Mouse (Mus musculus): ENCODE results near the gene Dock10.
"Not testable (repeated sequence)": the region's sequence is repeated elsewhere in the genome, so short reads cannot be mapped to it uniquely, and the experiment has no call there.

The Dock10 gene

GRCm38 (mm10) chr1:80757977-80758797, at the start of gene Dock10:
Dock10 (minus strand) TSS chr1:80758527.
- DNase-seq (ENCODE audit: low spot score in 2 of 2): no peak

DNA sequence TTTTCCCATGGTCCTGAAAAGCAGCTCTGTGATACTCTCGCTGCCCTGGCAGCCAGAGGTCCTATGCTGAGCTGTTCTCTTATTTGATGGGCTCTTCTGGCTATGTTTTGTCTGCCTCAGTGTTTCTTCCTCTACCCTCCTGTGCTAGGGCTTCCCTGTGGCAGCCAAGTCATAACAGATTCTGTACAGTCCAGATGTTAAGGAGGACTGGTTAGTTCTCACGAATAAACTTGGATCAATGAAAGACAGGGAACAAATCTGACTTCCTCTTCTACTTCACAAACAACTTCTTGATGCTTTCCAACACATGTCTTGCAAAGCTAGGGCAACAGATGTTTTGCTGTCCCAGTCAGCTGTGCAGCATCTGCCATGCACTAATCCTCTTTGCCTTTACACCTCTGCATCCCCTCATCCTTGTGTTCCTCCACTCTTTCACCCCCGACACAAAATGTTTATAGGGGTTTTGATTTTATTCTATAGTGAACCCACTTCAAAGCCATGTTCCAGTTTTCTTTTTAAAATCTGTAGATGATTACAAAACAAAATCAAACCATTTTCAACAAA, 48.6 kb upstream of the Dock10 start:
- DNase-seq (ENCODE audit: low spot score in 2 of 2): no peak

- no peak for DNase-seq (ENCODE audit: low spot score in 2 of 2)
These were observed 43.7 kb upstream of the Dock10 start for GRCm38 (mm10) chr1:80802023-80802422.

- no peak for DNase-seq (ENCODE audit: low spot score in 2 of 2)
These were observed 26.9 kb upstream of the Dock10 start for GRCm38 (mm10) chr1:80785066-80785779.

DNA sequence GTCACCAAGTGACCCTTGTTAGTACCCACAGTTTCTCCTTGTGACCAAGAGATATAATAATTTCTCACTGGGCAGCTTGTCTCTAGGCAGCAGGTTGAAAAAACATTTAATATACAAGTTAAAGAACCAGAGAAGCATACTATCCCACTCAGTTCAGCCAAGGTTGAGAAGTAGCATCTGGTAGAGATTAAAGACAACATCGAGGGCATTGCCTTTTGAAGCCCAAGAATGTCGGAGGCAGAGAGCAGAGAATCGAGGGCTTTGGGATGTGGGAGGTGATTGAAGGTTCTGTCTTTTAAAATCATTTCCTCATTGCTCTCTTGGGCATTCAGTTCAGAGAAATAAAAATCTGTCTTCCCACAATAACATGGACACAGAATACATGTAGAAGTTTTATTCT, 25.8 kb upstream of the Dock10 start:
- DNase-seq (ENCODE audit: low spot score in 2 of 2): no peak

DNA sequence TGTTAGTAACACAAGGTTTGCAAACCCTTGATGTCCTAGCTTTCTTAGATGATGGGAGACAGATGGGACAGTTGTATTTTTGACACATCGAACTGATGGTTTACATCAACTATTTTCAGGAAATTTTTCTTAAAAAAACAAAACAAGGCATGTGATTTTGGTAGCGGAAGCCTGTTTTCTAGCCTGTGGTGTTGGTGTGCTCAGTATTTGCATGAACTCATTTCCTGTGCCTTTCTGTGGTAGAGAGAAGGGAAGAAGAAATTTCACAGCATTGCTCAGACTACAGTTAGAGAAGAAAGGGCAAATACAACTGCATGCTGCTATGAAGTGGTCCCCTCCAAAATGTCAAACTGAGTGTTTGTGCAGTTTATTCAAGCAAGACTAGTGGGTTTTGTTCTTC, 7.2 kb upstream of the Dock10 start:
- DNase-seq (ENCODE audit: low spot score in 2 of 2): no peak

- DNase-seq (ENCODE audit: low spot score in 2 of 2): no peak
These were observed 5.0 kb upstream of the Dock10 start for GRCm38 (mm10) chr1:80763042-80763950.

- DNase-seq (ENCODE audit: low spot score in 2 of 2): no peak
These were observed 464 bp upstream of the Dock10 start for GRCm38 (mm10) chr1:80758798-80759184.

GRCm38 (mm10) chr1:80757650-80757976, 714 bp downstream of the Dock10 start:
- no peak for DNase-seq (ENCODE audit: low spot score in 2 of 2)

GRCm38 (mm10) chr1:80756824-80757649, 1.3 kb downstream of the Dock10 start:
- DNase-seq (ENCODE audit: low spot score in 2 of 2): no peak

GRCm38 (mm10) chr1:80756060-80756439, 2.3 kb downstream of the Dock10 start:
- DNase-seq (ENCODE audit: low spot score in 2 of 2): no peak

DNA sequence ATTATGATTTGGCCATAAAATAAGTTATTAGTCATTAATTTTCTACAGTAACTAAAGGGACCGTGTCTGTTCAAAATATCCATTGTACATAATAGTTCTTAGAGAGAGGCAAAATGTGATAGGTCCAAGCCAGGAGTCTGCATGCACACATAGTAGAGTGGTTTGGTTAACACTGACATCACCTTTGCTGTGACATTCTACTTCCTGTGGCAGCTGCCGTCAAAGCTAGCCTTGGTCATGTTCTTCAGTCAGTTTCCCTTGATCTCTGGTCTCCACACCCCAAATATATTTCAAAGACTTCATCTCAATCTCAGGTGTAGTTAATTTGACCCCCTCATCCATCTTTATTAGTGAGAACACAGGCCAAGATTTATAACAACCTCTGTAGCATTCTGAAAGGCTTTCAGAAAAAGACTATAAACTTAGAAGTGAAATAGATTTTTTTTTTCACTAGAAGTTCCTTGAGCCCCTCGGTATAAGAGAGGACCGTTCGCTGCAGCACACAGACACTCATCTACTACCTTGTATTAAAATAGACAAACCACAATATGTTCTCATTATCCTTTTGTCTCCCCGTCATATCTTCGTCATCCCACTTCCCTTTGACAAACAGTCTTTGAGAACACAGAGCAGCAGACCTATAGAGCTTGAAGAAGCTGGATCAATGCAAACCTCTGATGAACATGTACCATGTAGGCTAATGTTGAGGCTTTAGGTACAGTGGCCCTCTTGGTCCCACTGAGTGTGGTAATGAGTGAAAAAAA, 2.8 kb downstream of the Dock10 start:
- no peak for DNase-seq (ENCODE audit: low spot score in 2 of 2)

DNA sequence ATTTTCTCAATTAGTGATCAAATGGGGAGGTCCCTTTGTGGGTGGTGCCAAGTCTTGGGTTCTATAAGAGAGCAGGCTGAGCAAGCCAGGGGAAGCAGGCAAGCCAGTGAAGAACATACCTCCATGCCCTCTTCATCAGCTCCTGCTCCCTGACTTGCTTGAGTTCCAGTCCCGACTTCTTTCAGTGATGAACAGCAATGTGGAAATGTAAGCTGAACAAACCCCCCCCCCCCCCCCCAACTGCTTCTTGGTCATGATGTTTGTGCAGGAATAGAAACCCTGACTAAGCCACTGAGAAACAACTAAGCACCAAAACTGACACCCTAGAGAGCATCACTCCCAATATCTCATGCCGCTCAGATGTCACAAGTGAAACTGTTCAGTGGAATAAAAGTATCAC, 9.2 kb downstream of the Dock10 start:
- not testable (repeated sequence) for DNase-seq (ENCODE audit: low spot score in 2 of 2)

DNA sequence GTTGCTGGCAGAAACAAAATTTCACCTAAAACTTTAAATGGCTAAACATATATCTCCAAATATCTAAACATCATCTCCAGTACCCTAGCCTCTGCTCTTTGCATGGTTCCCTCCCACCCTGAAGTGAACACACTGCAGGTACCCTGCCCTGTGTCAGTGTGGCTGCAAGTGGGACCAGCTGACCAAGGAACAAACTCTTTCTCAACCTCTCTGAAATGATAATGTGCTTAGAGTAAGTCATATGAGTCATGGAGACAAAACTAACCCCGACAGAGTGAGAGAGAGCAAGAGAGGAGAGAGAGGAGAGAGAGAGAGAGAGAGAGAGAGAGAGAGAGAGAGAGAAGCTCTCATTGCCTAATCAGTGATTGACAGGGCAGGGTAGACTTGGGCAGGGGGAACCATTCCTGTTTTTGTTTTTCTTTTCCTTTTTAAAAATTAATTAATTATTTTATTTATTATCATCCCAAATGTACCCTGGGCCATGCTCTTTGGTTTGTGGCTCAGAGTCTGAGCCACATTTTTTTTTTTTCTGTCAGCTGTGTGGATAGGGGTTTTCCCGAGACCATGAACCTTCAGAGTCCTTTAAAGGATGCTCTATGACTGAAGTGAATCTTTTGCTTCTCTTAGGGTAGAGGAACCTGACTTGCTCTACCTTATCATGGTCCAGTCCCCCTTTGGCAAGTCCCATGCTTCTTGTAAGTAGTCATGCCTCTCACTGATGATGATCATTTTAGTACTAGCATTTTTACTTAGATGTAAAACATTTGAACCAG, 11.4 kb downstream of the Dock10 start:
- no peak for DNase-seq (ENCODE audit: low spot score in 2 of 2)

DNA sequence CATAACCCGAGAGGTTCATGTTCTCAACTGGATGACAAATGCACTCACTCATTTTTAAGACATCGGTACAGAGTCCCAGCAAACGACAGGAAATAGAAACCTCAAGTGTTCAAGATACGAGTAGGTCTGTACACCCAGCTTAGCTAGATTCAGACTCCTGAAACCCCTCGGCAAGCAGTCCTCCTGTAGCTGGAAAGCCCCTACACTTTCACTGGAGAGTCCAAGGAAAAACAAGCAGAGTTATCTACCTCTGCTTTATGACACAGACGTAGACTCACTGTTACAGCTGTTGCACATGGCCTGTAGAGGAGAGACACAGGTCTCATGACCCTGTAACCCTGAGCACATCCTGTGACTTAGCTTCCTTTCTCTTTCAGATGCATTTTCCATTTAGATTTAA, 12.1 kb downstream of the Dock10 start:
- no peak for DNase-seq (ENCODE audit: low spot score in 2 of 2)

DNA sequence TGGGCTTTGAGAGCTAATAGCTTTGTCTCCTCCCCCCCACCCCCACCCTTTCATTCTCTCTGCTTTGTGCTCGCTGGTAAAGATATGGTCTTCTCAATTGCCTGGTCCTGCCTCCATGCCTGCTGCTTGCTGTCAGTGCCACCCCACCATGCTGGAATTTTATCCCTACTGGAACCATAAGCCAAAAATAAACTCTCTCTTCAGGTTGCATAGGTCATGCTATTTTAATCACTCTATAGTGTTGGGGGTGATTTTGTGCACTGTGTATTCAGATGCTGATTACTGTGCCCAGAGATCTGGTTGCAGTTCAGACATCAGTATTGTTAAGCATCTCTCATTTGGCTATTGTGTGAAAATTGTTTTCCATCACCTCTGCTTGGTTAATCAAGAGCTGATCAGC, 18.9 kb downstream of the Dock10 start:
- no peak for DNase-seq (ENCODE audit: low spot score in 2 of 2)

- DNase-seq (ENCODE audit: low spot score in 2 of 2): no peak
These were observed 20.4 kb downstream of the Dock10 start for GRCm38 (mm10) chr1:80737812-80738391.

DNA sequence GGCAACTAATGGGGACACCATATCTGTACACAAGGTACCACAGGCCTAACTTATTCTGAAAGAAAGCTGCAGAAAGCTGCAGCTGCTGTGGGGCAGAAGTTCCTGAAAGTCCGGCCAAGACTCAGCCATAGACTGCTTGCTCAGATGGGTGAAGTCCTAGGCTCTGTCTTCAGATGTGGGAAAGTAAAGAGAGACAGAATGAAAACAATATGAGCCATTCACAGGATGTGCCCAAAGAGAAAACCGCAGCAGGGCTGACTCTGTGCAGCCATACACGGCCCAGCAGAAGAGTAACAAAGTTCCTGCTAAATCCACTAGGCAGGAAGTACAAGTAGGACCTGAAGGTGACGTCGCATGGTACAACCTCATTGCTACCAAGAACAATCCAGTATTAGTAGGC, 27.7 kb downstream of the Dock10 start:
- no peak for DNase-seq (ENCODE audit: low spot score in 2 of 2)

GRCm38 (mm10) chr1:80730174-80730573, 28.2 kb downstream of the Dock10 start:
- DNase-seq (ENCODE audit: low spot score in 2 of 2): no peak
